Mouse (Mus musculus): Measurements from ENCODE around the gene Drap1.

Gene Drap1

DNA sequence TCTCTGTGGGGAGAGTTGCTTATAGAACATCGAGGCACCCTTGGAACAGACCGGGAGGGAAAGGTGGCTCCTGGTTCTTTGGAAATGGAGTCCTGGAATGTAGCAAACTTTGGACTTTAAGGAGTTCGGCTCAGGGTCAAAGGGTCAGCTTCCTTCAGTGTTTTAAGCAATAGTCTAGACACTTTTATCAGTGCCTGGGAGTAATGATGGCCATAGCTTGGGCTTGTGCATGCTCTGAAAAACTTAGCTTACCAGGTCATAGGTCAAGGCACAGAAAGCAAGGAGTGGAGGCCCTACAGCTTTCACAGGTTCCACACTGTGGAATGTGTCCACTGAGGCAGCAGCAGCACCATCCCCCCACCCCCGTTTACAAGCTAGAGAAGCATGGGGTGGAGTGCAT lies 50.0 kb downstream of the Drap1 start:
- no peak for DNase-seq

DNA sequence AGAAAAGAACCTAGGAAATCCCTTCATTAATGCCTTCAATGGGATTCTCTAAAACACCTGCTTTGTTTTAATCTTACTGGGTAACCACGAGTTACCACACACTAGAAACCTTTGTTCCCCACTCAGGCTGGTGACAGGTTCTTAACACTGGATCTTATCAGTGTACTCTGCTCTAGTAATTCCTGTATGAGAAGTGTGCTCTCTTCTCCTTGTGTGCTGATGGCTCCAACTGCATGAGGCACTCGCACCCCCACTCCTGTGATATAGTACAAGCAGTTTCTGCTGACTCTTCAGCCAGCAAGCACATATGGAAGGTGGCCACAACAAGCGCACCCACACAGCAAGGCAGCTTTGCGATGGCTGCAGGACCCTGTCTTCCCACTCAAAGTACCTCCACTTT lies 50.6 kb downstream of the Drap1 start:
- no peak for DNase-seq
